Mouse (Mus musculus): ENCODE measurements around the gene Nat8f2.

Nat8f2 gene

DNA sequence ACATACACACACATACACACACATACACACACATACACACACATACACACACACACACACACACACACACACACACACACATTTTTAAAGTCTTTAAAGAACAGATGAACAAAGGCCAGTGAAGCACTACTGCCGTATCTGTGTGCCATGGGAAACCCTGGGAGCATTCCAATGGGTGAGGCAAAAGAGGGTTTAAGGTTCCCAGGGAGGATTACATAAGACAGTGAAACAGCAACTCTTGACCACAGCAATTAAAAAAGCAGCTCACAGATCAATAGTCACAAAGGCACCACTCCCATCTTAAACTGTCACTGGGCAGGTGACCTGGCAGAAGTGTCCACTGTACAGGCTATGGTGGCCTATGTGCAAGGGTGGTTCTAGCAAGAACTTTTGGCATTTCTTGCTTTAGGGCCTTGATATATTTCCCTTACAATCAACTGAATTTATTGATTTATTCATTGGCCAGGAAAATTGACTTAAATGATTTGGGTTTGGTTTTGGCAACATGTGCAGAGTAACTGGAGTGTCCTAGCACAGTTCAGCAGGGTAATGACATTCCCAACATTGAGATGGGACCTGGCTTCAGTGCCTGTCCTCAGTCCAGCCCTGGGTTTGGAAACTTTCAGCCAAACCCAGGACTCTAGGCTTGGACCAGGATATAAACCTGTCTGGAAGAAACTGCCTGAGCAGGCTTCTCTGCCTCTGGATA is 45.4 kb downstream of the Nat8f2 start:
- DNase-seq (ENCODE audit: low read depth, low spot score), result no peak

DNA sequence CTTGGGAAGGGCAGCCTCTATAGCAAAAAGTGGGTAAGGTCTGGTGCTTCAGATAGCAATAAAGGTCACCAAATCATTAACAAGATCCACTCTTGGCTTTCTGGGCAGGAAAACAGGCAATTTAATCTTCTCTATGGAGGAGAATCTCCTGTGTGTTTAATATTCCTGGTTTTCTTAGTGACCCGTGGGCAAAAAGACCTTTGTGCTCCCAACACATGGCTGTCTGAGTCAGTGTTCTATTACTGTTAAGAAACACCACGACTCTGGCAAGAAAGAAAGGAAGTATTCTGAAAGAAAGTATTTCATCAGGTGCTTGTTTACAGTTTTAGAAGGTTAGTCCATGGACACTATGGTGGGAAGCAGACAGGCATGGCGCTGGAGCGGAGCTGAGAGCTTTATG is 46.7 kb downstream of the Nat8f2 start:
- no peak for DNase-seq (ENCODE audit: low read depth, low spot score)

GRCm38 (mm10) chr6:85820837-85821236 is 48.1 kb downstream of the Nat8f2 start, which contains the start of the genes Nat8f6 and Nat8f5:
TSS of gene Nat8f6 (minus strand) at chr6:85820954.
TSS of gene Nat8f5 (minus strand) at chr6:85820972.
- no peak for DNase-seq (ENCODE audit: low read depth, low spot score)

GRCm38 (mm10) chr6:85818338-85818737 is 50.6 kb downstream of the Nat8f2 start:
- no peak for DNase-seq (ENCODE audit: low read depth, low spot score)
